Mouse (Mus musculus) forebrain, embryonic 14.5 days (tissue): Measurements from ENCODE around the gene Adcy9. TPM values are rescaled to one million over a fixed set of nuclear protein-coding genes. Genes with fewer than 3 reads are reported as not detected.

Experiments
- ATAC-seq: fragments of 200-750 bp; cut with Nextera tagmentation; 2 replicates; pipeline ENCODE4 v1.8.0; 2017; ENCODE audit warnings: mild to moderate bottlenecking, moderate library complexity
- DNase-seq: peaks from one replicate; pipeline ENCODE4 v3.0.0-alpha.2; 2015; ENCODE audit warnings: low spot score
- H3K27ac ChIP-seq: fragments of 300-500 bp; sonication (generic); 2 replicates; pipeline ENCODE4 v1.5.1; 2014; ENCODE audit warnings: low read depth, mild to moderate bottlenecking, control low read depth, low read length, moderate library complexity
- H3K27me3 ChIP-seq: fragments of 300-500 bp; sonication (generic); replicated peaks from 2 replicates; pipeline ENCODE4 v1.6.1; 2014; ENCODE audit warnings: low read length, control low read depth, mixed read lengths; ENCODE audit not compliant: control insufficient read depth, insufficient read depth
- H3K36me3 ChIP-seq: fragments of 300-500 bp; sonication (generic); 2 replicates; pipeline ENCODE4 v1.6.1; 2014; ENCODE audit warnings: low read length, control low read depth; ENCODE audit not compliant: control insufficient read depth, insufficient read depth
- H3K4me1 ChIP-seq: fragments of 300-500 bp; sonication (generic); 2 replicates; pipeline ENCODE4 v1.6.1; 2014; ENCODE audit warnings: antibody characterized with exemption, low read length, control low read depth; ENCODE audit not compliant: control insufficient read depth, insufficient read depth
- H3K4me2 ChIP-seq: fragments of 300-500 bp; sonication (generic); 2 replicates; pipeline ENCODE4 v1.6.1; 2014; ENCODE audit warnings: mild to moderate bottlenecking, control low read depth, low read length
- H3K4me3 ChIP-seq: fragments of 300-500 bp; sonication (generic); 2 replicates; pipeline ENCODE4 v1.5.1; 2014; ENCODE audit warnings: low read depth, low read length, control low read depth
- H3K9ac ChIP-seq: fragments of 300-500 bp; sonication (generic); 2 replicates; pipeline ENCODE4 v1.6.1; 2014; ENCODE audit warnings: mild to moderate bottlenecking, low read length, control low read depth, moderate library complexity
- H3K9me3 ChIP-seq: fragments of 300-500 bp; sonication (generic); replicated peaks from 2 replicates; pipeline ENCODE4 v1.6.1; 2016; ENCODE audit warnings: low read length, control low read depth, mixed read lengths; ENCODE audit not compliant: control insufficient read depth
- WGBS: fragments of 180-500 bp; shearing (Covaris S2); extraction: QIAGEN DNeasy Blood & Tissue Kit; methylation state at CpG from one replicate; pipeline ENCODE4 v1.1.7; 2014; 5-methylcytosine and 5-hydroxymethylcytosine counted together
- polyA plus RNA-seq: library from polyadenylated mRNA; unstranded; fragments of >200 nt; fragmentation: Nextera tagmentation; extraction: Ambion mirVana; gene quantifications from 2 replicates; pipeline ENCODE4 v1.2.1, GENCODE M21; 2014

Adcy9 gene
- polyA plus RNA-seq, 1 experiment from 2014 or later: 1.8 TPM

DNA sequence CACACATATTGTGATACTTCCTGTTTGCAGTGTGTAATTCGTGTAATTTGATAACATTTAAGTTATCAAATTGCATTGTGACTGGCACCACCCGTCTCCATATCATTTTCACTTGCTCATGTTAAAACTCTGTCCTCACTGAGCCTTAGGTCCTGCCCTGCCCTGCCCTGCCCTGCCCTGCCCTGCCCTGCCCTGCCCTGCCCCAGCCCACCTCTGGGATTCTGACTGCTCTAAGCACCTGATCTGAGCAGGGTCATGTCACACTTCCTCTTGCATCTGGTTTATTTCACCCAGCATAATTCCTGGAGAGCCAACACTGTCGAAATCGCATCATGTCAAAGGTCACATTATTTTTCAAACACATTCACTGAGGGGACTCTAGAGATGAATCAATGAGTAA lies 26.1 kb upstream of the Adcy9 start:
- Histone ChIP-seq H3K4me3 (no peak overlapping the region), H3K4me2 (no peak overlapping the region), H3K9me3 (no peaks in the 10 kb centered on the region), H3K4me1 (no peaks in the 10 kb centered on the region), H3K27ac (no peak overlapping the region), H3K27me3 (no peaks in the 10 kb centered on the region), H3K9ac (no peak overlapping the region), H3K36me3 (no peaks in the 10 kb centered on the region)
- ATAC-seq (no peak), DNase-seq (no peak)
- 85% methylated on average over 4 of the region's 4 CpGs for WGBS

DNA sequence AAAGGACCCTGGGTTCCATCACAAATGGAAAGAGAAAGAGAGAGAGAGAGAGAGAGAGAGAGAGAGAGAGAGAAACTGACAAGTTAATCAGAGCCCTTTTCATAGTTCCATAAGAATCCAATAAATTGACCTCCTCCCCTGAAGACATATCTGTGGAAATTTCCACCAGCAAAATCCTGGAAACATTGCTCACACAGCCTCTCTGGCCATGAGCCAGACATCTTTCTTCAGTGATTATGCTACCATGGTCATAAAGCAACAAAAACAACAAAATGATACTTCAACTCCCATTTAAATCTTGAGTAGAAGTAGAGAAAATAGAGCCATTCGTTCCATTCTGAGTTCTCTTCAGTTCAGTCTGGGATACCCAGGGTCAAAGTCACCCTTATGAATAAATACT lies 24.1 kb upstream of the Adcy9 start:
- no peak overlapping the region for H3K4me3 ChIP-seq
- H3K9me3 ChIP-seq: no peaks in the 10 kb centered on the region
- no peaks in the 10 kb centered on the region for H3K36me3 ChIP-seq
- ATAC-seq (no peak), DNase-seq (no peak)
- no peaks in the 10 kb centered on the region for H3K27me3 ChIP-seq
- WGBS: 67% methylated on average over 1 of the region's 1 CpGs
- no peak overlapping the region for H3K27ac ChIP-seq
- H3K4me2 ChIP-seq: no peak overlapping the region
- no peak overlapping the region for H3K9ac ChIP-seq
- no peaks in the 10 kb centered on the region for H3K4me1 ChIP-seq

DNA sequence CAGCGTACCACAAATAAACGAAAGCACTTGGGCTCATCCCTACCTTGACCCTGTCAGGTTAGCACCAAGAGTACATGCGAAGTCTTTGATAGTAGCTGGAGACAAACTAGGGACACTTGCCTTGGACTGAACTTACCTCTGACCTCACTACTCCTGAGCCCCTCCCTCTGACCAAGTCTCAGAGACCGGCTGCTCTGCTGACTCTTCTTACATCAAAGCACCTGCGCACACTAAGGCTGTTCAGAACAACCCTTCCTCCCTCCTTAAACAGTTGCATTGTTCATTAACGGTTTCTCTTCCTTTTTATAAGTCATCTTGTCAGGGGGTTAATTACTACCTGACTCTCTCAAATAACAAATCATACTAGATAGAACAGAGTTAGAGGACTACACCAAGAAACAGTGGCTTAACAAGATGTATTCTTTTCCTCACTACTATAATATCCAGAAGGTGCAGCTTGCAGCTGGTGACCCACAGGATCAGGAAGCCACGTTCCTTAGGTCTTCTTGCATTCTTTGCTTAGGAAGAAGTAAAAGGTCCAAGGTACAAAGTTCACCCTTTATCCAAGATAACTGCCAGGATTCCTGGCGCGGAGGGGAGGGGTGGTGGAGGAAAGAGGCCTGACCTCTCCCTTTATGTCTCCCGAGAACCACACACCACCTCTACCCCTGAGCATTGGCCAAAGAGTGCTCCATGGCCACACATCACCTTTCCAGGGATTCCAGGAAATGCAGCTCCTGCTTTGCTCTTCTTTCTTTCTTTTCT lies 19.2 kb upstream of the Adcy9 start:
- Histone ChIP-seq H3K4me3 (no peak overlapping the region), H3K9me3 (no peaks in the 10 kb centered on the region), H3K4me2 (no peak overlapping the region), H3K4me1 (no peaks in the 10 kb centered on the region), H3K27ac (no peak overlapping the region), H3K27me3 (no peaks in the 10 kb centered on the region), H3K36me3 (no peaks in the 10 kb centered on the region), H3K9ac (no peak overlapping the region)
- DNase-seq (no peak), ATAC-seq (no peak)
- 80% methylated on average over 10 of the region's 10 CpGs for WGBS

DNA sequence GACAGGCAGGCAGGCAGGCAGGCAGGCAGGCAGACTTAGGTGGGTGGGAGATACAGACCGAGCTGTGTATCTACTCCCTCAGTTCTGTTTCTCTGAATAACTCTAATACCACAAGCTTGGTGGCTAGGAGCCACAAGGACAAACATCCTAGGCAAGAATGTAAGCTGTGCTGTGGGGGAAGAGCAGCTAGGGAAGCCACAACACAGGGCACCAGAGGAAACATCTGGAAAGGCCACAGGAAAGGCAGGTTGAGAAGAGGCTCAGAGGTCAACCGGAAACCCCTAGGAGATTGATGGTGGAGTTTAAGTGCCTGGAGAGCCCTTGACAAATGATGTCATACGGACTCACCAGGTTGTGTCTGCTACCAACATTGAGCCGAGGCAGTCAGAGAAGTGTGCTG lies 16.4 kb upstream of the Adcy9 start:
- ATAC-seq: no peak

DNA sequence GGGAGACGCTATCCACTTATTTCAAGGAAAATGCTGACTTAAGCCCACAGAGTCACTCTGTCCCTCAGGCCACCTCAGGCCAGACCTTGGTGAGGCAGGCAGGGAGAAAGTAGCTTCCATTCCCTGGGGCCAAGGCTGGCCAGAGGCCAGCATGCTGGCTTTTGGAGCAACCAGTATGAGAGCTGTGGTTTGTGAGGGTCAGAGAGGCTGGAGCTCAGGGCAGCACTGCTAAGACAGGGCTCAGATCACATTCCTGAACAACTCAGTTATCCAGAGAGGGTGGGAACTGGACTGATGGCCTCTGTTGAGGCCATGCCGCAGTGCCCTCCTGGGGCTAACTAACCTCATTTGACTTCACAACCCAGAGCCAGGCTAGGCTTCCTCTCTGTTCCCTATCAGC lies 15.1 kb upstream of the Adcy9 start:
- Histone ChIP-seq H3K9ac (no peak overlapping the region), H3K9me3 (no peaks in the 10 kb centered on the region), H3K27me3 (no peaks in the 10 kb centered on the region), H3K36me3 (no peaks in the 10 kb centered on the region), H3K4me2 (no peak overlapping the region), H3K4me3 (no peak overlapping the region), H3K4me1 (no peaks in the 10 kb centered on the region), H3K27ac (no peak overlapping the region)
- no peak for DNase-seq
- WGBS: 94% methylated on average over 2 of the region's 2 CpGs
- ATAC-seq: no peak

More for the DNA sequence above, 16.4 kb upstream of the Adcy9 start:
- H3K4me3 ChIP-seq: no peak overlapping the region
- H3K27me3 ChIP-seq: no peaks in the 10 kb centered on the region
- no peaks in the 10 kb centered on the region for H3K9me3 ChIP-seq
- DNase-seq: no peak
- no peak overlapping the region for H3K9ac ChIP-seq
- no peak overlapping the region for H3K27ac ChIP-seq
- H3K4me1 ChIP-seq: no peaks in the 10 kb centered on the region
- no peaks in the 10 kb centered on the region for H3K36me3 ChIP-seq
- H3K4me2 ChIP-seq: no peak overlapping the region
- 83% methylated on average over 4 of the region's 4 CpGs for WGBS

DNA sequence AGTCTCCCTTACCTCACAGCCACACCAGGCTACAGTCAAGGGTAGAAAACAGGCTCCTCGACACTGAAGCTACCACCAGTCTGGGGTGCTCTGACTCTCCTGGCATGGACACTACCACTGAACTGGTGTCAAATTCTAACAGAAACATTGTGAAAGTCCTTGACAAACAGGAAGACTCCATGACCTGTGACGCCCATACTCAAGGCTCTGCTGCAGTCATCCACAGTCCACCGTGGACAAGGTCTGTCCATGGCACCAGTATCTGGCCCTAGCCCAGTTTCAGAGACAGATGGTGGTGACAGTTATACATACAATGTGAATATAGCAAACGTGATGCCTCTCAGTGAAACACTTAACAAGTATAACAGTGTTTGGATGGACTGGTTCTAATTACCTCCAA lies 11.5 kb upstream of the Adcy9 start:
- WGBS: 88% methylated on average over 4 of the region's 4 CpGs
- no peaks in the 10 kb centered on the region for H3K4me1 ChIP-seq

DNA sequence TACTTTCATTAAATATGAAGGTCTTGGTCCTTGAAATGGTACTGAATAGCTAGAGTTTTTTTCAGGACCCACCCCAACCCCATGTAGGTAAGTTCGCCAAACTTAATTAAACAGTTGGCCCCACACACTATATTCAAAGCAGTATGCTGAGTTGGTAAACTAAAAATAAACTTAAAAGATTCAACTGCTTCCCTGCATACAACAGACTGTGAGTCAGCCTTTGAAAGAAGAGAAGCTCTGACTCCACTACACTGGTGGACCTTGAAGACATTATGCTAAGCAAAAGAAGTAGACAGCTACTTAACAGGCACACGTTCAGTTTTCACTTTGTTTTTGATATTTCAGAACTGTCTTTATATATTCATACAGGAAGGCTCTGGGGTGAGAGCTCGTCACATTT lies 10.7 kb upstream of the Adcy9 start:
- Histone ChIP-seq H3K9ac (no peak overlapping the region), H3K27me3 (no peaks in the 10 kb centered on the region), H3K4me3 (no peak overlapping the region), H3K36me3 (no peaks in the 10 kb centered on the region), H3K27ac (no peak overlapping the region), H3K9me3 (no peaks in the 10 kb centered on the region), H3K4me2 (no peak overlapping the region), H3K4me1 (no peaks in the 10 kb centered on the region)
- 84% methylated on average over 3 of the region's 3 CpGs for WGBS
- DNase-seq (no peak), ATAC-seq (no peak)

More for the DNA sequence above, 11.5 kb upstream of the Adcy9 start:
- H3K4me3 ChIP-seq: no peak overlapping the region
- H3K27me3 ChIP-seq: no peaks in the 10 kb centered on the region
- no peaks in the 10 kb centered on the region for H3K9me3 ChIP-seq
- ATAC-seq: no peak
- no peaks in the 10 kb centered on the region for H3K36me3 ChIP-seq
- DNase-seq: no peak
- no peak overlapping the region for H3K4me2 ChIP-seq
- H3K9ac ChIP-seq: no peak overlapping the region
- H3K27ac ChIP-seq: no peak overlapping the region

DNA sequence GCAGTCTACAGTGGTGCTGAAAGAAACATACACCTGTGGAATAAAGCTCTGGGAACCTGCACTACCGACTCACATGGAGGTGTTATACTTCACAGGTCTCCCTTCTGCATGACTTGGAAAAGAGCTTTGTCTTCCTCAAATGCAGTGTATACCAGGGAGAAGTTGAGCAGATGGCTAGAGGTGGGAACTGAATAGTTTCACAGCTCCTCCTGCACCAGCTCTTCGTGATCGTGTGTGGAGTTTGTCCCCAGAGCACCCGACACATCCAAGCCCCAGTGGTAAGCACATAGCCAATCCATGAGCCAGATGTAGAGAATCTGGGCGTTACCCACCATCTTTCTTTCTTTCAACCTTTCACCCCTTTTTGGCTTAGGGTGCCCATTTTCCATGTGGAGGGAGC lies 9.9 kb upstream of the Adcy9 start:
- Histone ChIP-seq H3K27ac (no peak overlapping the region), H3K27me3 (no peaks in the 10 kb centered on the region), H3K9ac (no peak overlapping the region), H3K4me3 (no peak overlapping the region), H3K36me3 (no peaks in the 10 kb centered on the region), H3K9me3 (no peaks in the 10 kb centered on the region), H3K4me1 (no peaks in the 10 kb centered on the region), H3K4me2 (no peak overlapping the region)
- ATAC-seq: no peak
- WGBS: 90% methylated on average over 5 of the region's 5 CpGs
- no peak for DNase-seq

DNA sequence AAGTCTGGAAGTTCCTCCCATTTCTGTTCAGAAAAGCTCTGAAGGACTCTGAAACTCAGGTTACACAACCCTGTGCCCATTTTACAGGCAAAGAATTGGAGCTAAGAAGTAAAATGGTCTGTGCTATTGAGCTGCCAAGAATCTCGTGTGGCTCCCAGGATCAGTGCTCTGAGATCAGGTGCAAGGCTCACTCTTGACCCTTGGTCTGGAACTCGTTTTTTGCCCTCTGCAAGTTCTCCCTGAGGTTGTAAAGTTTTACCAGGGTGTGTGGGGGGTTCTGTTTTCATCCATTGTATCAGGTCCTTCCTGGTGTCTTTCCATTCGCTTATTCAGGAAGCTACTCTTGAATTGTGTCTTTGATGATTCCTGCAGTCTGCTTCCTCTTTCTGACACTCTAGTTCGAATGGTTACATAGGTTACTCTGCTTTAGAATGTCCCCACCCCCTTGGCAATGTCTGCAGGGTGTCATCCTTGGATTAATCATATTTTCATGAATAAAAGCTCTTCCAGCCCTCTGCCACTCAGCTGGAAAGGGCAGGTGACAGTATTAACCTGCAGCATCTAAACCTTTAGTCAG lies 5.4 kb upstream of the Adcy9 start:
- no peaks in the 10 kb centered on the region for H3K4me1 ChIP-seq
- ATAC-seq (no peak), DNase-seq (no peak)
- H3K4me3 ChIP-seq: no peak overlapping the region
- H3K27ac ChIP-seq: no peak overlapping the region
- H3K9me3 ChIP-seq: no peaks in the 10 kb centered on the region
- H3K36me3 ChIP-seq: no peaks in the 10 kb centered on the region
- 47% methylated on average over 4 of the region's 4 CpGs for WGBS
- H3K4me2 ChIP-seq: no peak overlapping the region
- H3K27me3 ChIP-seq: no peaks in the 10 kb centered on the region
- H3K9ac ChIP-seq: no peak overlapping the region
